Mouse (Mus musculus): ENCODE measurements around the gene Gm11733. TPM values are rescaled to one million over a fixed set of nuclear protein-coding genes. Genes with fewer than 3 reads are reported as not detected.

Gene Gm11733
- total and polyA plus RNA-seq, 2 experiments from 2014 or later = 0.08 TPM; not detected in 1

GRCm38 (mm10) chr11:117525606-117526349, 41.6 kb downstream of the Gm11733 start:
- Histone ChIP-seq H3K4me2 (ENCODE audit: low read depth, low read length) (no peak overlapping the region), H3K27me3 (ENCODE audit: control insufficient read depth, insufficient read depth, low read length) (no peaks in the 10 kb centered on the region), H3K4me1 (ENCODE audit: control insufficient read depth, insufficient read depth) (peaks cover 20% of the 10 kb centered on the region), H3K27ac (ENCODE audit: low read depth) (no peak overlapping the region), H3K36me3 (replicated peaks; ENCODE audit: control insufficient read depth, insufficient read depth, low read length) (no peaks in the 10 kb centered on the region), H3K4me3 (ENCODE audit: low read depth, low read length) (no peak overlapping the region), H3K9me3 (replicated peaks; ENCODE audit: control insufficient read depth, low read length) (no peaks in the 10 kb centered on the region), H3K9ac (replicated peaks; ENCODE audit: low read depth, low read length) (no peak overlapping the region)
- no peak for TF ChIP-seq CTCF (IDR thresholded peaks at IDR 0.05; ENCODE audit: low read depth)
- TF ChIP-seq EP300 (IDR thresholded peaks at IDR 0.05; ENCODE audit: low read depth) = no peak
- no peak for ATAC-seq (ENCODE audit: insufficient read depth, low read depth)
- WGBS = 29% methylated on average over 18 of the region's 18 CpGs
- DNase-seq (ENCODE audit: low spot score) = no peak

- ATAC-seq (ENCODE audit: insufficient read depth, low read depth) (no peak), DNase-seq (ENCODE audit: low spot score) (no peak)
- Histone ChIP-seq H3K27ac (ENCODE audit: low read depth) (no peak overlapping the region), H3K4me2 (ENCODE audit: low read depth, low read length) (no peak overlapping the region), H3K4me1 (ENCODE audit: control insufficient read depth, insufficient read depth) (peaks cover 14% of the 10 kb centered on the region; the same call in 1 of the 2 replicates), H3K9me3 (replicated peaks; ENCODE audit: control insufficient read depth, low read length) (no peaks in the 10 kb centered on the region), H3K4me3 (ENCODE audit: low read depth, low read length) (no peak overlapping the region), H3K27me3 (ENCODE audit: control insufficient read depth, insufficient read depth, low read length) (no peaks in the 10 kb centered on the region), H3K36me3 (replicated peaks; ENCODE audit: control insufficient read depth, insufficient read depth, low read length) (no peaks in the 10 kb centered on the region), H3K9ac (replicated peaks; ENCODE audit: low read depth, low read length) (no peak overlapping the region)
- 66% methylated on average over 10 of the region's 10 CpGs for whole genome bisulfite sequencing
- TF ChIP-seq EP300 (IDR thresholded peaks at IDR 0.05; ENCODE audit: low read depth) (no peak), CTCF (IDR thresholded peaks at IDR 0.05; ENCODE audit: low read depth) (no peak)
Observed at GRCm38 (mm10) chr11:117532374-117532773, 48.2 kb downstream of the Gm11733 start.

- no peak overlapping the region for H3K9ac ChIP-seq (replicated peaks; ENCODE audit: low read depth, low read length)
- 24% methylated on average over 10 of the region's 10 CpGs for WGBS
- H3K4me2 ChIP-seq (ENCODE audit: low read depth, low read length) = no peak overlapping the region
- TF ChIP-seq EP300 (IDR thresholded peaks at IDR 0.05; ENCODE audit: low read depth) (no peak), CTCF (IDR thresholded peaks at IDR 0.05; ENCODE audit: low read depth) (no peak)
- peaks cover 14% of the 10 kb centered on the region; the same call in 1 of the 2 replicates for H3K4me1 ChIP-seq (ENCODE audit: control insufficient read depth, insufficient read depth)
- peak overlapping the region; percentile 7 for H3K27ac ChIP-seq (ENCODE audit: low read depth)
- H3K27me3 ChIP-seq (ENCODE audit: control insufficient read depth, insufficient read depth, low read length) = no peaks in the 10 kb centered on the region
- no peak overlapping the region for H3K4me3 ChIP-seq (ENCODE audit: low read depth, low read length)
- H3K36me3 ChIP-seq (replicated peaks; ENCODE audit: control insufficient read depth, insufficient read depth, low read length) = no peaks in the 10 kb centered on the region
- ATAC-seq (ENCODE audit: insufficient read depth, low read depth) (peak; percentile 77), DNase-seq (ENCODE audit: low spot score) (peak; percentile 70)
- no peaks in the 10 kb centered on the region for H3K9me3 ChIP-seq (replicated peaks; ENCODE audit: control insufficient read depth, low read length)
Observed at GRCm38 (mm10) chr11:117534912-117535311, 50.7 kb downstream of the Gm11733 start.

DNA sequence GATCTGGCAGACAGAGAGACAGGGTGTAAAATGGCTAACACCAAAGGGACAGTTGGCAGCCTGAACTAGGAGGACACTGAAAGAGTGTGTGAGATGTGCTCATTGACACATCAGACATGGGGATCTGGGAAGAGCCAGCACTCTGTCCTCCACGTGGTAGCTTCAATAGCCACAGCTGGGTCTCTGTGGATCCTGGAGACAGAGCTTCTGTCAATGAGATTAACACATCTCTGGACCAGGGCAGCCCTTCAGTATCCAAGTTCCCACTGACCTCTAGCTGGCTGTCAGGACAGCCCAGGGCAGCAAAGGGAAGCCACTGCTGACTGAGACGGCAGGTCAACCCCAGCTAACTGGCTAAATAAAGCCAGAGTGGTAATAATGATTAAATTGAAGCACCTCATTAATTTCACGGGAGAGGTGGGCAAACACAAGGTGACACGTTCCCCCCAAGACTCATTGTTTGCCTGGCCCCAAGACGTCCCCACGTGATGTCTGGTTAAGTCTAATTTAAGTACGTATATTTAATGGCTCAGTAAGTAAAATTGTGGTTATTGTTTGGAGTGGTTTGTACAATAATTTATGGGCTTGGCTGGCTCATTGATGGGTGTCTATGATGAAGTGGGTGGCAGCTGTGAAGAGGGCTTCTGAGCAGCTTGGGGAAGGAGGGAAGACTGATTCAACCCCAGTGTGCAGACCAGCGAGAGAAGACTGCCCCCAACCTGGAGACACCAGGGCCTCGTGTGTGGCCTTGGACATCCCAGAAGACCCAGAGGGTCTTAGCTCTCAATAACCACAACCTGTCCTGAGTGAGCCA, 51.5 kb downstream of the Gm11733 start:
- 62% methylated on average over 9 of the region's 9 CpGs for WGBS
- Histone ChIP-seq H3K9ac (replicated peaks; ENCODE audit: low read depth, low read length) (no peak overlapping the region), H3K27ac (ENCODE audit: low read depth) (no peak overlapping the region; the same call in 1 of the 2 replicates), H3K4me3 (ENCODE audit: low read depth, low read length) (no peak overlapping the region), H3K27me3 (ENCODE audit: control insufficient read depth, insufficient read depth, low read length) (0 out of 2 replicates have a peak, but pooled peaks cover 4% of the 10 kb centered on the region), H3K36me3 (replicated peaks; ENCODE audit: control insufficient read depth, insufficient read depth, low read length) (no peaks in the 10 kb centered on the region), H3K4me1 (ENCODE audit: control insufficient read depth, insufficient read depth) (peaks cover 14% of the 10 kb centered on the region; the same call in 1 of the 2 replicates), H3K9me3 (replicated peaks; ENCODE audit: control insufficient read depth, low read length) (no peaks in the 10 kb centered on the region), H3K4me2 (ENCODE audit: low read depth, low read length) (no peak overlapping the region)
- ATAC-seq (ENCODE audit: insufficient read depth, low read depth) (no peak), DNase-seq (ENCODE audit: low spot score) (no peak)
- TF ChIP-seq EP300 (IDR thresholded peaks at IDR 0.05; ENCODE audit: low read depth) = no peak

DNA sequence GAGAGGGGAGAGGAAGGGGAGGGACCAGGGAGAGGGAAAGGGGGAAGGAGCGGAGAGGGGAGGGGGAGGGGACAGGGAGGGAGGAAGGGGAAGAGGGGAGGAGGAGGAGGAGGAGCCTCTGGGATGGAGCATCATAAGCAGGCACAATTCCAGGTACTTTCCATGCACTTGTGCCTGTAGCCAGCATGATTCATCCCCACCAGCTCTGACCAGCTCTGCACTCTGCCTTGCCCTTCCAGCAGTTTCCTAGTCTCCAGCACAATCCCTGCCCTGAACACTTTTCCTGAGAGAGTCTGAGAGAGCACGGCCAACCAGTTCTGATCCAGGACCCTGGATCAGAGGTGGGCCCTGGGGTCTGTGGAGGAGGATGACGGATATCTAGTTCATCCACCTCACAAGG, 52.4 kb downstream of the Gm11733 start:
- H3K9ac ChIP-seq (replicated peaks; ENCODE audit: low read depth, low read length) = no peak overlapping the region
- no peak overlapping the region for H3K4me3 ChIP-seq (ENCODE audit: low read depth, low read length)
- peaks cover 14% of the 10 kb centered on the region; the same call in 1 of the 2 replicates for H3K4me1 ChIP-seq (ENCODE audit: control insufficient read depth, insufficient read depth)
- no peaks in the 10 kb centered on the region for H3K36me3 ChIP-seq (replicated peaks; ENCODE audit: control insufficient read depth, insufficient read depth, low read length)
- TF ChIP-seq CTCF (IDR thresholded peaks at IDR 0.05; ENCODE audit: low read depth) = no peak
- no peak for TF ChIP-seq EP300 (IDR thresholded peaks at IDR 0.05; ENCODE audit: low read depth)
- H3K27ac ChIP-seq (ENCODE audit: low read depth) = no peak overlapping the region
- ATAC-seq (ENCODE audit: insufficient read depth, low read depth) (peak; percentile 19; the same call in 1 of the 2 replicates), DNase-seq (ENCODE audit: low spot score) (no peak)
- H3K9me3 ChIP-seq (replicated peaks; ENCODE audit: control insufficient read depth, low read length) = no peaks in the 10 kb centered on the region
- H3K27me3 ChIP-seq (ENCODE audit: control insufficient read depth, insufficient read depth, low read length) = 0 out of 2 replicates have a peak, but pooled peaks cover 4% of the 10 kb centered on the region
- no peak overlapping the region for H3K4me2 ChIP-seq (ENCODE audit: low read depth, low read length)
- WGBS = 54% methylated on average over 3 of the region's 3 CpGs

Other genes with a start within 250 kb of the Gm11733 start
- 24.2 and 24.4 TPM in 2 replicates for gene Tnrc6c, start 169.9 kb downstream of the Gm11733 start, total RNA-seq (2014; rRNA removed; ENCODE audit: low replicate concordance)
- 6.2 and 6.8 TPM in 2 replicates for gene Tnrc6c, start 169.9 kb downstream of the Gm11733 start, polyA plus RNA-seq (2015; fragmentation: Nextera tagmentation; extraction: Ambion mirVana)